Mouse (Mus musculus): ENCODE data around the gene Hid1.

- TF ChIP-seq GATA1 (IDR thresholded peaks at IDR 0.05; ENCODE audit: low read length): no peak
- no peak for TF ChIP-seq TAL1 (IDR thresholded peaks at IDR 0.05; ENCODE audit: low read length)
These were observed 17.0 kb upstream of the Hid1 start for GRCm38 (mm10) chr11:115384587-115384986.

Measured in erythroblast, embryonic 14.5 days (primary cell).